Comparison of ENCODE assay signal across 11 mouse cellular contexts in the genomic region with DNA sequence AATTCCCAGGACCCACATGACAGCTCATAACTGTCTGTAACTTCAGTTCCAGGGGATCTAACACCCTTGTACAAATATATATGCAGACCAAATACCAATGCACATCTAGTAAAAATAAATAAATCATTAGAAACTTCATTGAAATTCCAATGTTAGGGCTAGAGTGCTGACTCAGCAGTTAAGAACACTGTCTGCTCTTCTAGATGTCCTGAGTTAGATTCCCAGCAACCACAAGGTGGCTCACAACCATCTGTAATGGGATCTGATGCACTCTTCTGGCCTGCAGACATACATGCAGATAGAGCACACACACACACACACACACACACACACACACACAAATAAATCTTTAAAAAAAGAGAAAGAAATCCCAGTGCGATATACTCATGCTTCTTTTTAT. TPM values are rescaled to one million over a fixed set of nuclear protein-coding genes. Genes with fewer than 3 reads are reported as not detected.
DNase-seq lines count a peak whose midpoint lies in the region; ATAC-seq and TF ChIP-seq lines count a peak whose summit lies in the region.
"Had no signal": no experiment of that assay in that cellular context is flagged by ENCODE, and none has a peak within 500 bp of the region (broad histone marks: within the 10 kb centered on the region; RNA-seq: fewer than 3 reads in every experiment).

No protein-coding gene starts in this region.

- in situ Hi-C loops in Patski (cut with MboI; ENCODE audit: low pct_unique_long_range_greater_than_20kb): no loop called here

- no peak for TF ChIP-seq POLR2A in kidney, adult 2 months (IDR thresholded peaks at IDR 0.05; ENCODE audit: low read depth, low read length)

- CTCF ChIA-PET in Patski (lab: Charles Lee): no interaction called here

- DNase-seq in CD4-positive, CD25-positive, alpha-beta regulatory T cell, adult 2 months (ENCODE audit: low read depth, low spot score): peak; percentile 42
- DNase-seq in kidney, adult 2 months: peak; percentile 45
- DNase-seq in Patski (ENCODE audit: low read depth, low spot score): no peak
- peak; percentile 61 for DNase-seq in lung, postnatal 36 days
- no peak for DNase-seq in neural tube, embryonic 10.5 days (ENCODE audit: extremely low spot score, low spot score)
- DNase-seq in gastrocnemius, postnatal 4 days (ENCODE audit: low spot score in 2 of 2): no peak

- H3K4me3 ChIP-seq in kidney, adult 2 months (ENCODE audit: insufficient read depth, low read depth, low read length): no peak overlapping the region
- no peak overlapping the region for H3K4me3 ChIP-seq in kidney, embryonic 15.5 days (replicated peaks)
- H3K4me3 ChIP-seq: embryonic facial prominence, embryonic 12.5 days; liver, embryonic 15.5 days; myocyte had no signal

- peak; percentile 38 for TF ChIP-seq CTCF in kidney, adult 2 months (conservative IDR thresholded peaks at IDR 0.05; ENCODE audit: insufficient read depth, insufficient read length, low read depth, low read length)
- TF ChIP-seq CTCF in Patski (IDR thresholded peaks at IDR 0.05): peak; percentile 33

- H3K27ac ChIP-seq in kidney, adult 2 months (ENCODE audit: insufficient read depth, low read depth, low read length): no peak overlapping the region
- H3K27ac ChIP-seq in kidney, embryonic 15.5 days: no peak overlapping the region
- H3K27ac ChIP-seq: embryonic facial prominence, embryonic 12.5 days; liver, embryonic 15.5 days had no signal

- no peaks in the 10 kb centered on the region for H3K36me3 ChIP-seq in kidney, adult 2 months (ENCODE audit: control insufficient read depth, insufficient read depth, low read length)
- H3K36me3 ChIP-seq in kidney, embryonic 15.5 days: no peaks in the 10 kb centered on the region
- H3K36me3 ChIP-seq: embryonic facial prominence, embryonic 12.5 days; liver, embryonic 15.5 days had no signal

- H3K9me3 ChIP-seq in kidney, embryonic 15.5 days (replicated peaks): no peaks in the 10 kb centered on the region
- H3K9me3 ChIP-seq: embryonic facial prominence, embryonic 12.5 days; liver, embryonic 15.5 days had no signal

- no peaks in the 10 kb centered on the region for H3K4me1 ChIP-seq in kidney, adult 2 months (ENCODE audit: control insufficient read depth, insufficient read depth, low read length)
- H3K4me1 ChIP-seq in kidney, embryonic 15.5 days: 0 out of 2 replicates have a peak, but pooled peaks cover 5% of the 10 kb centered on the region

- no peak overlapping the region for H3K9ac ChIP-seq in kidney, embryonic 15.5 days
- H3K9ac ChIP-seq: embryonic facial prominence, embryonic 12.5 days; liver, embryonic 15.5 days had no signal

- no peak overlapping the region for H3K4me2 ChIP-seq in kidney, embryonic 15.5 days
- H3K4me2 ChIP-seq: embryonic facial prominence, embryonic 12.5 days; liver, embryonic 15.5 days had no signal

- POLR2A ChIA-PET in Patski (lab: Charles Lee): no interaction called here

- 100% methylated on average over 1 of the region's 1 CpGs for WGBS in kidney, adult 2 months
- 94% methylated on average over 1 of the region's 1 CpGs for WGBS in kidney, embryonic 15.5 days

- ATAC-seq in CD4-positive, CD25-positive, alpha-beta regulatory T cell, adult 4 months: no peak
- ATAC-seq in kidney, embryonic 15.5 days (replicated peaks; ENCODE audit: low FRiP score): no peak
- ATAC-seq in Patski: no peak

- no peaks in the 10 kb centered on the region for H3K27me3 ChIP-seq in kidney, adult 2 months (replicated peaks; ENCODE audit: control insufficient read depth, insufficient read depth, low read length)
- no peaks in the 10 kb centered on the region for H3K27me3 ChIP-seq in kidney, embryonic 15.5 days
- H3K27me3 ChIP-seq in Patski: no peaks in the 10 kb centered on the region
- H3K27me3 ChIP-seq: embryonic facial prominence, embryonic 12.5 days; liver, embryonic 15.5 days had no signal

RNA-seq across cellular contexts. Expression of gene Abi2, which starts 4.6 kb away (rescaled TPM):
- polyA plus RNA-seq in CD4-positive, CD25-positive, alpha-beta regulatory T cell, adult 4 months (2017; shearing (Covaris generic)): 10 to 100 TPM; 12.2 to 14.2 TPM
- polyA plus RNA-seq in kidney, adult 2 months (2012; rRNA removed): 6.9 TPM in 2 replicates
- 37.5 and 39.6 TPM in 2 replicates for polyA plus RNA-seq in kidney, embryonic 15.5 days (2015; fragmentation: Nextera tagmentation; extraction: Ambion mirVana)
- 18.3 TPM for polyA plus RNA-seq in Patski (2021)
- total RNA-seq in gastrocnemius, postnatal 4 days (2021): 10 to 100 TPM; 36.9 to 38.1 TPM

Comparison
In these comparisons a context has a peak if more than half of its experiments do, and no peak if none do; other contexts are left out.
1. DNase-seq: peak in CD4-positive, CD25-positive, alpha-beta regulatory T cell, adult 2 months (single experiment), kidney, adult 2 months (single experiment) and lung, postnatal 36 days (single experiment); none in Patski (single experiment), neural tube, embryonic 10.5 days (single experiment) and gastrocnemius, postnatal 4 days (0 of 2).